Mouse (Mus musculus): Measurements from ENCODE around the gene Olfr181. TPM values are rescaled to one million over a fixed set of nuclear protein-coding genes. Genes with fewer than 3 reads are reported as not detected.

Olfr181 gene
- total RNA-seq (2021) = not detected
- long read RNA-seq, experiment 1 = 0 reads
- long read RNA-seq, experiment 2 = 0 reads

DNA sequence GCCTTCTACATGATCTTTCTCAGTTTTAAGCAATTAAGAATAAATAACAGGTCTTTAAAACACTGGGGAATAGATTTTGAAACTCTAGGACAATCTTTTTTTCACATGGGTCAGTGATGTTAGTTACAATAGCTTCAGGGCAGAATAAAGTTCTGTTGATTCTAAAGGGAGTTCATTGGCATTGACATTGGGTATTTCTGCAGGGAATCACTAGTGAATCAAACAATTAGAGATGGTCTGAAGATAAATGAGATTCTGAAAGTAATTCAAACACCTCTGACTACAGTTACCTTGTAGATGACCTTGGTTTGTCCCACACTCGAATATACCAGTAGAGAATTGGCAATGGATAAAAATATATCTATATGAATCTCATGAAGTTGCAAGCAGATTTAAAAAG is at the start of gene Olfr181:
Gene Olfr181, minus strand, starts transcription at position 101 of the 400 bp plus-strand sequence.
- no peak for DNase-seq (ENCODE audit: low spot score)

DNA sequence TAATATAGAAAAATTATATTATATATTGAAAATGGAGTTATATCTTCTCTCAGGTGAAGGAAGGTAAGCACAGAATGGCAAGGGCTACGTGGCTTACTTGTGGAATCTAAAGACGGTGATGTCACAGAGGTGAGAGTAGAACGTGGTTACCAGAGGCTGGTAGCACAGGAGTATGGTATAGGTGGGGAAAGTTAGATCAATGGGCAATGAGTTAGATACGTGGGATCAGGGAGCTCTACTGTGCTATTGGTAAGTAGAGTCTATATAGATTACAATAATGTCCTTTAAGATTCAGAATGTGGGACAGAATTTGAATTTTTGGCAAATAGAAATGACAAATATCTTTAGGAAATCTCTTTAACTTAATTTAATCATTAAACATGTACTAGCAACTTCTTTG is 737 bp upstream of the Olfr181 start, which contains the start of gene Olfr180:
Gene Olfr180, minus strand, starts transcription at position 101 of the 400 bp plus-strand sequence.
- DNase-seq (ENCODE audit: low spot score) = no peak

DNA sequence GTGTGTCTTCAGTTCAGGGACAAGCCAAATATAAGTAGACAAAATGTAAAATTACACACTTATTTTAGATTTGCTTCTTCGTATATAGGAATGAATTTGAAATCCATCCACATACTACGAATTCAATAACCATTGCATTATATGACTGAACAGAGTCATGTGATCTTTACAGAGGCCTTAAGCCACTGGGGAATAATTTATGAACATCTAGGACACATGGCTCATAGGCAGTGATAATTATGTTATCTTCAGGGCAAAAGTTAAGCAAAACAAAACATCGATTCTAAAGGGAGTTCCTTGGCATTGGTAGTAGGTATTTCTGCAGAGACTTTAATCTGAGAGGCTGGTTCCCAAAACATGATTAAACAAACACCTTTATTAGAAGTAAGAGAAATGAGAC is 36.6 kb downstream of the Olfr181 start, which contains the start of gene Olfr178:
Gene Olfr178, minus strand, starts transcription at position 101 of the 400 bp plus-strand sequence.
- no peak for DNase-seq (ENCODE audit: low spot score)

DNA sequence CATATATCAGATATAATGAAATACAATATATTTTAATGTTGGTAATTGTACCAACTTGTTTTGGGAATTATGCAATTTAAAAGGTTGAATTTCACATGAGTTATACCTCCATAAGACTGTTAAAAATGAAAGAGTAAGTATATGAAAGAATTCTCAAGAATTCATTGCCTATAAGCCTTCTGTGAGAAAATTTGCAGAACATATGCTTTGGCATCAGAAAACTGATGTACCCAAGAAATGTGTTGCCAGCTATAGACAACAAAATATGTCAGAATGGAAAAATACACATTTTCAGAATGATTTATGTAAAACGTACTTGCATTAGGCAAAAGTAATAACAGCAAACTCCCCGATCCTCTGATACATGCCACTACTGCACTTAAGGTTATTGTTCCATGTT is 44.1 kb downstream of the Olfr181 start:
- no peak for DNase-seq (ENCODE audit: low spot score)

Other genes starting within 250 kb of the Olfr181 start
- gene Gpr15, start 209.7 kb downstream of the Olfr181 start, total RNA-seq (2021) = not detected
- 10 to 100 TPM; 56.8 to 66.4 TPM for gene Cldnd1, start 200.8 kb downstream of the Olfr181 start, total RNA-seq (2021)
- gene Olfr172, start 165.6 kb downstream of the Olfr181 start, total RNA-seq (2021) = not detected
- not detected for gene Olfr173, start 128.5 kb downstream of the Olfr181 start, total RNA-seq (2021)
- not detected for gene Olfr175-ps1, start 102.0 kb downstream of the Olfr181 start, total RNA-seq (2021)
- gene Olfr177, start 54.0 kb downstream of the Olfr181 start, total RNA-seq (2021) = not detected
- not detected for gene Olfr178, start 36.7 kb downstream of the Olfr181 start, total RNA-seq (2021)
- not detected for gene Olfr180, start 637 bp upstream of the Olfr181 start, total RNA-seq (2021)
- gene Olfr183, start 66.6 kb upstream of the Olfr181 start, total RNA-seq (2021) = not detected
- not detected for gene Olfr186, start 101.5 kb upstream of the Olfr181 start, total RNA-seq (2021)
- gene Olfr187, start 111.0 kb upstream of the Olfr181 start, total RNA-seq (2021) = not detected
- gene Olfr190, start 149.2 kb upstream of the Olfr181 start, total RNA-seq (2021) = not detected
- not detected for gene Olfr191, start 161.1 kb upstream of the Olfr181 start, total RNA-seq (2021)
- gene Olfr193, start 183.1 kb upstream of the Olfr181 start, total RNA-seq (2021) = not detected
- not detected for gene Olfr194, start 192.3 kb upstream of the Olfr181 start, total RNA-seq (2021)
- gene Olfr195, start 218.3 kb upstream of the Olfr181 start, total RNA-seq (2021) = not detected
- not detected for gene Olfr196, start 241.7 kb upstream of the Olfr181 start, total RNA-seq (2021)

Data from gastrocnemius, adult 18-20 months (tissue).